Mouse (Mus musculus) kidney, adult 2 months (tissue): Measurements from ENCODE around the gene Zbtb9. TPM values are rescaled to one million over a fixed set of nuclear protein-coding genes. Genes with fewer than 3 reads are reported as not detected.

ENCODE experiments used
- DNase-seq: peaks from one replicate; pipeline ENCODE4 v3.0.0; 2021
- H3K27ac ChIP-seq: fragments of 200-500 bp; 2 replicates; pipeline ENCODE4 v1.5.1; 2012; ENCODE audit warnings: low read depth, low read length, control low read depth, inconsistent platforms; ENCODE audit not compliant: insufficient read depth
- H3K27me3 ChIP-seq: fragments of 200-500 bp; replicated peaks from 2 replicates; pipeline ENCODE4 v1.6.1; 2012; ENCODE audit warnings: mild to moderate bottlenecking, moderate library complexity, low read length, inconsistent platforms; ENCODE audit not compliant: control insufficient read depth, insufficient read depth
- H3K36me3 ChIP-seq: fragments of 200-500 bp; 2 replicates; pipeline ENCODE4 v1.6.1; 2012; ENCODE audit warnings: mild to moderate bottlenecking, moderate library complexity, low read length, inconsistent platforms; ENCODE audit not compliant: control insufficient read depth, insufficient read depth
- H3K4me1 ChIP-seq: fragments of 200-500 bp; 2 replicates; pipeline ENCODE4 v1.6.1; 2011; ENCODE audit warnings: low read length; ENCODE audit not compliant: control insufficient read depth, insufficient read depth
- H3K4me3 ChIP-seq: fragments of 200-500 bp; 2 replicates; pipeline ENCODE4 v1.5.1; 2011; ENCODE audit warnings: mild to moderate bottlenecking, low read depth, low read length, control low read depth; ENCODE audit not compliant: insufficient read depth
- CTCF ChIP-seq: fragments of 200-500 bp; conservative IDR thresholded peaks from 2 replicates; pipeline ENCODE4 v1.5.1; 2011; ENCODE audit warnings: low read depth, mild to moderate bottlenecking, control low read depth, low read length, moderate library complexity, mixed read lengths; ENCODE audit not compliant: insufficient read depth, insufficient read length
- POLR2A ChIP-seq: fragments of 200-500 bp; IDR thresholded peaks from one replicate; pipeline ENCODE4 v1.6.1; 2011; ENCODE audit warnings: low read depth, low read length, control low read depth
- WGBS: fragments of 180-500 bp; shearing (Covaris S2); methylation state at CpG from one replicate; pipeline ENCODE4 v1.1.7; 2018; 5-methylcytosine and 5-hydroxymethylcytosine counted together
- polyA plus RNA-seq: library from polyadenylated mRNA; depleted of rRNA; stranded (reverse); fragments of >200 nt; gene quantifications from 2 replicates; pipeline ENCODE4 v1.2.3, GENCODE M21; 2012

Gene Zbtb9
- polyA plus RNA-seq, 1 experiment = 6.5 TPM

GRCm38 (mm10) chr17:26994410-26994809 lies 21.4 kb downstream of the Zbtb9 start:
- H3K27me3 ChIP-seq = no peaks in the 10 kb centered on the region
- no peaks in the 10 kb centered on the region for H3K36me3 ChIP-seq
- peak overlapping the region; percentile 7; the same call in 1 of the 2 replicates for H3K4me3 ChIP-seq
- peak overlapping the region; percentile 49 for H3K27ac ChIP-seq
- 50% methylated on average over 14 of the region's 14 CpGs for WGBS
- H3K4me1 ChIP-seq = no peaks in the 10 kb centered on the region
- no peak for TF ChIP-seq CTCF
- no peak for TF ChIP-seq POLR2A
- peak; percentile 75 for DNase-seq

GRCm38 (mm10) chr17:26995006-26995405 lies 22.0 kb downstream of the Zbtb9 start:
- Histone ChIP-seq H3K36me3 (no peaks in the 10 kb centered on the region), H3K27me3 (no peaks in the 10 kb centered on the region), H3K4me3 (peak overlapping the region; percentile 7; the same call in 1 of the 2 replicates), H3K4me1 (no peaks in the 10 kb centered on the region), H3K27ac (peak overlapping the region; percentile 49)
- no peak for DNase-seq
- WGBS = 73% methylated on average over 6 of the region's 6 CpGs
- TF ChIP-seq CTCF (no peak), POLR2A (no peak)

- H3K4me3 ChIP-seq = no peak overlapping the region
- TF ChIP-seq POLR2A (no peak), CTCF (no peak)
- 72% methylated on average over 8 of the region's 8 CpGs for WGBS
- H3K36me3 ChIP-seq = no peaks in the 10 kb centered on the region
- no peaks in the 10 kb centered on the region for H3K4me1 ChIP-seq
- H3K27me3 ChIP-seq = no peaks in the 10 kb centered on the region
- H3K27ac ChIP-seq = no peak overlapping the region
- DNase-seq = no peak
Observed at GRCm38 (mm10) chr17:26995562-26995961, 22.6 kb downstream of the Zbtb9 start.

- WGBS = 76% methylated on average over 4 of the region's 4 CpGs
Observed at GRCm38 (mm10) chr17:26997661-26998060, 24.7 kb downstream of the Zbtb9 start.

GRCm38 (mm10) chr17:26998283-26998682 lies 25.3 kb downstream of the Zbtb9 start:
- no peak for DNase-seq
- Histone ChIP-seq H3K27ac (no peak overlapping the region), H3K4me1 (no peaks in the 10 kb centered on the region), H3K27me3 (no peaks in the 10 kb centered on the region), H3K4me3 (no peak overlapping the region), H3K36me3 (no peaks in the 10 kb centered on the region)
- WGBS = 87% methylated on average over 15 of the region's 15 CpGs
- TF ChIP-seq POLR2A (no peak), CTCF (no peak)

More at GRCm38 (mm10) chr17:26997661-26998060, 24.7 kb downstream of the Zbtb9 start:
- DNase-seq = no peak
- Histone ChIP-seq H3K36me3 (no peaks in the 10 kb centered on the region), H3K27ac (no peak overlapping the region), H3K4me1 (no peaks in the 10 kb centered on the region), H3K27me3 (no peaks in the 10 kb centered on the region), H3K4me3 (no peak overlapping the region)
- TF ChIP-seq POLR2A (no peak), CTCF (no peak)

GRCm38 (mm10) chr17:26999996-27000395 lies 27.0 kb downstream of the Zbtb9 start:
- H3K4me1 ChIP-seq = no peaks in the 10 kb centered on the region
- H3K27me3 ChIP-seq = no peaks in the 10 kb centered on the region
- peak overlapping the region; percentile 9; the same call in 1 of the 2 replicates for H3K4me3 ChIP-seq
- peak; percentile 51 for DNase-seq
- WGBS = 32% methylated on average over 12 of the region's 12 CpGs
- H3K27ac ChIP-seq = no peak overlapping the region
- TF ChIP-seq CTCF = no peak
- TF ChIP-seq POLR2A = no peak
- H3K36me3 ChIP-seq = no peaks in the 10 kb centered on the region

- WGBS = 79% methylated on average over 7 of the region's 7 CpGs
Observed at GRCm38 (mm10) chr17:27001151-27001550, 28.2 kb downstream of the Zbtb9 start.

GRCm38 (mm10) chr17:27001889-27002288 lies 28.9 kb downstream of the Zbtb9 start:
- H3K4me1 ChIP-seq = no peaks in the 10 kb centered on the region
- TF ChIP-seq CTCF (peak; percentile 53), POLR2A (no peak)
- H3K27me3 ChIP-seq = no peaks in the 10 kb centered on the region
- peak; percentile 15 for DNase-seq
- H3K36me3 ChIP-seq = no peaks in the 10 kb centered on the region
- 66% methylated on average over 6 of the region's 6 CpGs for WGBS
- H3K4me3 ChIP-seq = no peak overlapping the region
- H3K27ac ChIP-seq = no peak overlapping the region

More at GRCm38 (mm10) chr17:27001151-27001550, 28.2 kb downstream of the Zbtb9 start:
- TF ChIP-seq POLR2A (no peak), CTCF (peak; percentile 40)
- H3K4me3 ChIP-seq = no peak overlapping the region
- H3K4me1 ChIP-seq = no peaks in the 10 kb centered on the region
- peak; percentile 12 for DNase-seq
- no peaks in the 10 kb centered on the region for H3K27me3 ChIP-seq
- no peaks in the 10 kb centered on the region for H3K36me3 ChIP-seq
- no peak overlapping the region for H3K27ac ChIP-seq
